Mouse (Mus musculus) lung, adult 2 months (tissue): ENCODE measurements at regions not wholly inside any gene's neighbourhood (a gene's known extent, or its start where the extent isn't known, plus 50 kb on each side); places are given as distances from the start of the nearest gene placed in this dataset.

ENCODE experiments used
- DNase-seq: peaks from one replicate; pipeline ENCODE4 v3.0.0; 2022
- H3K4me1 ChIP-seq: fragments of 200-500 bp; 2 replicates; pipeline ENCODE4 v1.6.1; 2011; ENCODE audit warnings: low read length; ENCODE audit not compliant: control insufficient read depth, insufficient read depth
- H3K4me3 ChIP-seq: fragments of 200-500 bp; replicated peaks from 2 replicates; pipeline ENCODE3; 2011; ENCODE audit warnings: low read depth, mild to moderate bottlenecking, control low read depth, low read length; ENCODE audit errors: extremely low read depth
- CTCF ChIP-seq: fragments of 200-500 bp; IDR thresholded peaks from 2 replicates; pipeline ENCODE4 v1.5.1; 2011; ENCODE audit warnings: mild to moderate bottlenecking, low read length, control low read depth; ENCODE audit not compliant: insufficient read depth
- POLR2A ChIP-seq: fragments of 200-500 bp; IDR thresholded peaks from 2 replicates; pipeline ENCODE4 v1.6.1; 2011; ENCODE audit warnings: low read depth, mild to moderate bottlenecking, control low read depth, low read length, borderline replicate concordance; ENCODE audit errors: extremely low read depth
- WGBS: fragments of 180-500 bp; shearing (Covaris S2); methylation state at CpG from one replicate; pipeline ENCODE4 v1.1.7; 2018; 5-methylcytosine and 5-hydroxymethylcytosine counted together

GRCm38 (mm10) chr12:25890722-25891121, 524.3 kb downstream of the Rnf144a start:
- TF ChIP-seq POLR2A (no peak), CTCF (0 out of 2 replicates have a peak, but pooled peaks have one; percentile 11)
- no peak for DNase-seq
- no peak overlapping the region for H3K4me3 ChIP-seq
- whole genome bisulfite sequencing = 75% methylated on average over 1 of the region's 1 CpGs
- no peaks in the 10 kb centered on the region for H3K4me1 ChIP-seq

GRCm38 (mm10) chr12:25883771-25884171, 531.3 kb downstream of the Rnf144a start:
- TF ChIP-seq CTCF (no peak), POLR2A (no peak)
- 62% methylated on average over 5 of the region's 5 CpGs for WGBS

DNA sequence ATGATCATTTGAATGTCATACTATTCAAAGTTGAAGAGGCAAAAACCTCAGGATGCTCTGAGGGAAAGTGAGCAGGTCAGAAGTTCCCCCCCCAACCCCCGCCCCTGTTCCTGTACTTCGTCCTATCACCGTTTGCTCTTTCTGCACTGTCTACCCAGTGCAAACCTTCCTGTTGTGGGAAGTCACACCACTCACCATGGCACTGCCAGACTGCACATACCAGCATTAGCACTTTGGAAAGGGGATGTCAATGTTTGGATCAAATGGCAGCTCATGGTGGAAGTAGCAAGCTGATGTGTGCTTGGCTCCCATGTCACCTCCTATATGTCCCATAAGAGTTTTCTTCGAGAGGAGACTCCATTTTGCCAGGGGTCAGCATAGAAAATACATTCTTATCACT, 543.2 kb downstream of the Rnf144a start:
- TF ChIP-seq POLR2A (no peak), CTCF (no peak)
- no peak for DNase-seq
- Histone ChIP-seq H3K4me3 (no peak overlapping the region), H3K4me1 (no peaks in the 10 kb centered on the region; the same call in 1 of the 2 replicates)
- WGBS = 69% methylated on average over 4 of the region's 4 CpGs

More at GRCm38 (mm10) chr12:25883771-25884171, 531.3 kb downstream of the Rnf144a start:
- Histone ChIP-seq H3K4me1 (no peaks in the 10 kb centered on the region), H3K4me3 (no peak overlapping the region)
- DNase-seq = no peak

GRCm38 (mm10) chr12:25871001-25871461, 544.0 kb downstream of the Rnf144a start:
- Histone ChIP-seq H3K4me3 (no peak overlapping the region), H3K4me1 (no peaks in the 10 kb centered on the region; the same call in 1 of the 2 replicates)
- DNase-seq = no peak
- TF ChIP-seq POLR2A (no peak), CTCF (no peak)
- WGBS = 55% methylated on average over 11 of the region's 11 CpGs

DNA sequence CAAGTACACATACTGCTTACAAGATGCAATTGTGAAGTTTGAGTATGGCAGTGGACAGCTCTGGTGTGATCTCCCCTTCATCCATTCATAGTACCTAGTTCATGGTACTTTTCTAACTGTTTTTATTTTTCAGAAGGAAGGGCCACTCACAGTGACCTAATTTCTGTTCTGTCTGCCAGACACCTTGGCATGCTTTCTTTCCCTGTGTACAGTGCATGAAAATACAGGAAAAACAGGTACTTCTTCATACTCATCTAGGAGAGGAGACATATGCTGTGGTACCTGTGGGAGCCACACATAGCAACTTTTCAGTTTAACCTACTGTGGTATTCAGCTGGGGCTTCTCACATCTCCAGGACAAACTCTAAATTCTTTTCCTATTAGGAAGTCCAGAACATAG, 545.2 kb downstream of the Rnf144a start:
- no peak for DNase-seq
- TF ChIP-seq CTCF (no peak), POLR2A (no peak)
- Histone ChIP-seq H3K4me3 (no peak overlapping the region), H3K4me1 (no peaks in the 10 kb centered on the region; the same call in 1 of the 2 replicates)

DNA sequence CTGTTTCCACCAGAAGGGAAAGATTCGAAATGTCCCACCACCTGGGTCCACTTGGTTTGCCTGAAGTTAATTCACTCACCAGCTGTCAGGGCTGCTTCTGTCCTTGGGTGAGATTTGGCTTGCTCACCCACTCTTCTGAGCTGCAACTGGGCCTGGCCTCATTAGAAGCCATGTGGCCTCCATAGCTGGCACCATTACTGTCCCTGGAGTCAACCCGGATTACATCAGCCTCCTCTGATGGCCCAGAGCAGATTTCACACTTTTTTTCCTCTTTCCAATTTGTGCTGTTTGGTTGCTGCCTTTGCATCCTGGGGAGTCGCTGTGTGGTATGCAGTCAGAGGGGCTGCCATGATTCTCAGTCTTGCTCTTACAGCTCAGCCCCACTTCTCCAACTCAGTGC, 550.0 kb downstream of the Rnf144a start:
- no peak for DNase-seq
- TF ChIP-seq POLR2A = no peak
- TF ChIP-seq CTCF = no peak
- WGBS = 73% methylated on average over 3 of the region's 3 CpGs
- Histone ChIP-seq H3K4me3 (no peak overlapping the region), H3K4me1 (no peaks in the 10 kb centered on the region)

DNA sequence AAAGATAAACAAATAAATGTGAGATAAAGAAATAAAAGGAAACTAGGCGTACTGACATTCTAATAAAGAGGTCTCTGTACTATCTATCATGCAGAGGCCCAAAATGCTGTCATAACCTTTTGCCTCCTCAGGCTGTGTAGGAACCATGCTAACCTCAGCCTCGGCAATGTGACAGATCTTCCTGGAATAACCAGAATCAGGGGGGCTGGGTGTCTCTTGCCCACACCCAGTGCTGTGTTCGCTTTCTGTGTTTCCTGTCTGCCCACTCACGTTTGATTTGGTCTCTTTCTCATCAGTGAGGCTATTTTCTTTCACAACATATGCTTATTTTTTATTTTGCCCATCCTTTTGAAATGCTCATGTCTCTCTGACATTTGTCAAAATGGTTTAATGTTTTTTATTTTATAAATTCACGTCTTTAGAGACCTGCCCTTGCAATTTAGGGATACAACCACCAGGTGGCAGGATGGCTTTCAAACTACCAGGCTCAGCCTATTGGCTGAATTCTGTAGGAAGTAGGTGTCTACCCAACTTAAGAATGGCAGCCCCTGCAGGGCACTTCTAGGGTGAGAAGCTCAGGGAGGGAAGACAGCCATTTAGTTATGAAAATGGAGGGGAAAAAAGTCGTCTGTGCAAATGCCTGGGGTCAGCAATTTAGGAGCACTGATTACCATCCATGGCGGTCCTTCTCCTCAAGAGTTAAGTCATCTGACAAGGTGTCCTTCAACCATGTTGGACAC, 550.8 kb downstream of the Rnf144a start:
- DNase-seq = peak; percentile 46
- no peak for TF ChIP-seq POLR2A
- TF ChIP-seq CTCF = peak; percentile 31; the same call in 1 of the 2 replicates
- 51% methylated on average over 7 of the region's 7 CpGs for WGBS
- H3K4me1 ChIP-seq = no peaks in the 10 kb centered on the region
- no peak overlapping the region for H3K4me3 ChIP-seq

- no peak for DNase-seq
- TF ChIP-seq CTCF (no peak), POLR2A (no peak)
- 81% methylated on average over 3 of the region's 3 CpGs for WGBS
- Histone ChIP-seq H3K4me3 (no peak overlapping the region), H3K4me1 (no peaks in the 10 kb centered on the region)
Observed at GRCm38 (mm10) chr12:25861100-25861499, 554.0 kb downstream of the Rnf144a start.

DNA sequence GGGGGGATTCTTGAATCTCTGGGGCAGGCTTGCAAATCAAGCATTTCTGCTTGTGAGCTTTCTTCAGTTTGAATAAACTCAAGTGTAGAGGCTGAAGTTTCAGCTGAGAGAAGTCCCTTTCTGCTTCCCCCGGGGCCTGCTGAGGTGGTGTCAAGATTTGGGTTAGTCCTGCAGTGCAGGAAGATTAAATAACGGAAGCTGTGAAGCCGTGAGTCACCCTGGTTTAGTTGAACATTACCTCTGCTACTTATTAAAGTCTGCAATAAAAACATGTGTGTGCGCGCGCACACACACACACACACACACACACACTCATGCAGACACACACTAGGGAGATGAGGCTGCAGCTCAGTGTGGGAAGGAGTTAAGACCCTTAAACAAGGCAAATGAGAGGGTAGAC, 556.7 kb downstream of the Rnf144a start:
- Histone ChIP-seq H3K4me1 (no peaks in the 10 kb centered on the region), H3K4me3 (no peak overlapping the region)
- DNase-seq = no peak
- 84% methylated on average over 6 of the region's 6 CpGs for WGBS
- TF ChIP-seq POLR2A = no peak
- TF ChIP-seq CTCF = no peak

- Histone ChIP-seq H3K4me1 (no peaks in the 10 kb centered on the region), H3K4me3 (no peak overlapping the region)
- TF ChIP-seq POLR2A = no peak
- TF ChIP-seq CTCF = no peak
- DNase-seq = no peak
- 67% methylated on average over 7 of the region's 7 CpGs for WGBS
Observed at GRCm38 (mm10) chr12:25830057-25830456, 585.0 kb downstream of the Rnf144a start.
